Mouse (Mus musculus): ENCODE data around the gene Gm10491. TPM values are rescaled to one million over a fixed set of nuclear protein-coding genes. Genes with fewer than 3 reads are reported as not detected.

Gm10491 gene
- polyA plus RNA-seq, 1 experiment from 2014 or later: not detected

Other genes starting within 250 kb of the Gm10491 start
- 27.5 and 28.8 TPM in 2 replicates for gene Plp2, start 236.4 kb downstream of the Gm10491 start, polyA plus RNA-seq (2015; fragmentation: Nextera tagmentation; extraction: Ambion mirVana)
- gene Magix, start 226.6 kb downstream of the Gm10491 start, polyA plus RNA-seq (2015; fragmentation: Nextera tagmentation; extraction: Ambion mirVana): 0.09 and 0.12 TPM in 2 replicates
- 13.3 and 14.1 TPM in 2 replicates for gene Gpkow, start 210.7 kb downstream of the Gm10491 start, polyA plus RNA-seq (2015; fragmentation: Nextera tagmentation; extraction: Ambion mirVana)
- gene Wdr45, start 193.5 kb downstream of the Gm10491 start, polyA plus RNA-seq (2015; fragmentation: Nextera tagmentation; extraction: Ambion mirVana): 16.0 and 17.5 TPM in 2 replicates
- gene Gm45208, start 185.6 kb downstream of the Gm10491 start, polyA plus RNA-seq (2015; fragmentation: Nextera tagmentation; extraction: Ambion mirVana): 0.31 TPM in 1 of 2 replicates, not detected in the other
- 5.6 and 5.8 TPM in 2 replicates for gene Praf2, start 179.4 kb downstream of the Gm10491 start, polyA plus RNA-seq (2015; fragmentation: Nextera tagmentation; extraction: Ambion mirVana)
- gene Ccdc120, start 156.9 kb downstream of the Gm10491 start, polyA plus RNA-seq (2015; fragmentation: Nextera tagmentation; extraction: Ambion mirVana): 0.92 and 1.5 TPM in 2 replicates
- gene Tfe3, start 145.3 kb downstream of the Gm10491 start, polyA plus RNA-seq (2015; fragmentation: Nextera tagmentation; extraction: Ambion mirVana): 9.2 and 11.8 TPM in 2 replicates
- gene Gripap1, start 118.1 kb downstream of the Gm10491 start, polyA plus RNA-seq (2015; fragmentation: Nextera tagmentation; extraction: Ambion mirVana): 25.5 and 27.4 TPM in 2 replicates
- gene Kcnd1, start 85.5 kb downstream of the Gm10491 start, polyA plus RNA-seq (2015; fragmentation: Nextera tagmentation; extraction: Ambion mirVana): 0.18 and 0.37 TPM in 2 replicates
- 44.9 and 54.4 TPM in 2 replicates for gene Otud5, start 66.5 kb downstream of the Gm10491 start, polyA plus RNA-seq (2015; fragmentation: Nextera tagmentation; extraction: Ambion mirVana)
- 3.5 TPM in 2 replicates for gene Pim2, start 29.6 kb downstream of the Gm10491 start, polyA plus RNA-seq (2015; fragmentation: Nextera tagmentation; extraction: Ambion mirVana)
- 14.3 and 17.5 TPM in 2 replicates for gene Slc35a2, start 23.8 kb downstream of the Gm10491 start, polyA plus RNA-seq (2015; fragmentation: Nextera tagmentation; extraction: Ambion mirVana)
- gene Pqbp1, start 8.6 kb downstream of the Gm10491 start, polyA plus RNA-seq (2015; fragmentation: Nextera tagmentation; extraction: Ambion mirVana): 38.1 and 39.7 TPM in 2 replicates
- gene Timm17b, start 8.5 kb downstream of the Gm10491 start, polyA plus RNA-seq (2015; fragmentation: Nextera tagmentation; extraction: Ambion mirVana): 94.8 and 102 TPM in 2 replicates
- not detected in 2 replicates for gene Gm10490, start 1.7 kb upstream of the Gm10491 start, polyA plus RNA-seq (2015; fragmentation: Nextera tagmentation; extraction: Ambion mirVana)
- 0.12 and 0.18 TPM in 2 replicates for gene Pcsk1n, start 12.0 kb upstream of the Gm10491 start, polyA plus RNA-seq (2015; fragmentation: Nextera tagmentation; extraction: Ambion mirVana)
- gene Eras, start 20.8 kb upstream of the Gm10491 start, polyA plus RNA-seq (2015; fragmentation: Nextera tagmentation; extraction: Ambion mirVana): not detected in 2 replicates
- gene Hdac6, start 40.1 kb upstream of the Gm10491 start, polyA plus RNA-seq (2015; fragmentation: Nextera tagmentation; extraction: Ambion mirVana): 10.7 and 12.1 TPM in 2 replicates
- 117 and 126 TPM in 2 replicates for gene Gata1, start 70.2 kb upstream of the Gm10491 start, polyA plus RNA-seq (2015; fragmentation: Nextera tagmentation; extraction: Ambion mirVana)
- 0.26 and 0.36 TPM in 2 replicates for gene Glod5, start 110.7 kb upstream of the Gm10491 start, polyA plus RNA-seq (2015; fragmentation: Nextera tagmentation; extraction: Ambion mirVana)
- gene Suv39h1, start 166.9 kb upstream of the Gm10491 start, polyA plus RNA-seq (2015; fragmentation: Nextera tagmentation; extraction: Ambion mirVana): 31.4 and 33.0 TPM in 2 replicates
- gene Was, start 182.7 kb upstream of the Gm10491 start, polyA plus RNA-seq (2015; fragmentation: Nextera tagmentation; extraction: Ambion mirVana): 2.1 and 2.2 TPM in 2 replicates
- gene Wdr13, start 225.1 kb upstream of the Gm10491 start, polyA plus RNA-seq (2015; fragmentation: Nextera tagmentation; extraction: Ambion mirVana): 6.0 and 6.2 TPM in 2 replicates
- 228 and 253 TPM in 2 replicates for gene Rbm3, start 238.0 kb upstream of the Gm10491 start, polyA plus RNA-seq (2015; fragmentation: Nextera tagmentation; extraction: Ambion mirVana)